Mouse (Mus musculus) erythroblast, embryonic 14.5 days (primary cell): ENCODE data around the gene Rps6kl1.

Experiments
- GATA1 ChIP-seq: IDR thresholded peaks from 2 replicates; pipeline ENCODE4 v1.6.1; 2012; ENCODE audit warnings: low read length, inconsistent platforms, mixed read lengths
- TAL1 ChIP-seq: IDR thresholded peaks from 3 replicates; pipeline ENCODE4 v1.6.1; 2012; ENCODE audit warnings: low read length, inconsistent platforms, mixed read lengths

GRCm38 (mm10) chr12:85146355-85146754 lies 4.7 kb downstream of the Rps6kl1 start:
- TF ChIP-seq TAL1 (no peak), GATA1 (no peak)
